Mouse (Mus musculus) embryonic fibroblast, embryonic 13.5 days (primary cell): ENCODE data around the gene Uba2. TPM values are rescaled to one million over a fixed set of nuclear protein-coding genes. Genes with fewer than 3 reads are reported as not detected.

Experiments used
- H3K27ac ChIP-seq: 2 replicates; pipeline ENCODE4 v1.5.1; 2012; ENCODE audit warnings: low read length, control low read depth, inconsistent platforms; ENCODE audit not compliant: insufficient read depth
- H3K4me1 ChIP-seq: 2 replicates; pipeline ENCODE4 v1.6.1; 2011; ENCODE audit warnings: low read length; ENCODE audit not compliant: control insufficient read depth, insufficient read depth
- H3K4me3 ChIP-seq: 2 replicates; pipeline ENCODE4 v1.5.1; 2011; ENCODE audit warnings: mild to moderate bottlenecking, control low read depth, low read length; ENCODE audit not compliant: insufficient read depth
- CTCF ChIP-seq: IDR thresholded peaks from 2 replicates; pipeline ENCODE4 v1.5.1; 2011; ENCODE audit warnings: mild to moderate bottlenecking, control low read depth, low read length, moderate library complexity, borderline replicate concordance; ENCODE audit not compliant: insufficient read depth
- POLR2A ChIP-seq: IDR thresholded peaks from 2 replicates; pipeline ENCODE4 v1.6.1; 2011; ENCODE audit warnings: low read depth, mild to moderate bottlenecking, control low read depth, low read length, moderate library complexity
- polyA plus RNA-seq: library from polyadenylated mRNA; stranded (reverse); fragments of >200 nt; gene quantifications from 2 replicates; pipeline ENCODE4 v1.2.4, GENCODE M21; 2011; ENCODE audit warnings: low read depth; ENCODE audit not compliant: missing spikeins, insufficient read length

Gene Uba2
- polyA plus RNA-seq, 1 experiment: 123 TPM

- H3K4me1 ChIP-seq: no peaks in the 10 kb centered on the region
- H3K4me3 ChIP-seq: no peak overlapping the region
- TF ChIP-seq CTCF (no peak), POLR2A (no peak)
- no peak overlapping the region for H3K27ac ChIP-seq
Observed at GRCm38 (mm10) chr7:34101276-34101675, 68.1 kb downstream of the Uba2 start.

- Histone ChIP-seq H3K4me1 (no peaks in the 10 kb centered on the region), H3K4me3 (no peak overlapping the region), H3K27ac (no peak overlapping the region)
- TF ChIP-seq CTCF (no peak), POLR2A (no peak)
Observed at GRCm38 (mm10) chr7:34100002-34100401, 69.4 kb downstream of the Uba2 start.

GRCm38 (mm10) chr7:34094911-34095481 is 74.4 kb downstream of the Uba2 start, which contains the start of gene Scgb1b30:
Scgb1b30 (plus strand) TSS chr7:34095431.
- H3K4me3 ChIP-seq: no peak within 1 kb of the TSS
- no peak within 1 kb of the TSS for H3K27ac ChIP-seq
- no peaks in the 10 kb centered on the region for H3K4me1 ChIP-seq
- TF ChIP-seq CTCF (no peak), POLR2A (no peak)

Other genes starting within 250 kb of the Uba2 start
- not detected in 2 replicates for gene Scgb2b26, start 224.6 kb downstream of the Uba2 start, polyA plus RNA-seq
- gene Scgb2b27, start 155.7 kb downstream of the Uba2 start, polyA plus RNA-seq: not detected in 2 replicates
- gene Scgb1b27, start 148.1 kb downstream of the Uba2 start, polyA plus RNA-seq: not detected in 2 replicates
- not detected in 2 replicates for gene Scgb1b30, start 74.2 kb downstream of the Uba2 start, polyA plus RNA-seq
- gene Wtip, start 36.3 kb downstream of the Uba2 start, polyA plus RNA-seq: 32.7 and 33.2 TPM in 2 replicates
- gene Pdcd2l, start 27.1 kb upstream of the Uba2 start, polyA plus RNA-seq: 16.8 and 18.6 TPM in 2 replicates
- 244 and 331 TPM in 2 replicates for gene Gpi1, start 60.7 kb upstream of the Uba2 start, polyA plus RNA-seq
- not detected in 2 replicates for gene Gm6096, start 81.4 kb upstream of the Uba2 start, polyA plus RNA-seq
- 49.8 and 62.1 TPM in 2 replicates for gene 4931406P16Rik, start 144.0 kb upstream of the Uba2 start, polyA plus RNA-seq
- gene Lsm14a, start 223.7 kb upstream of the Uba2 start, polyA plus RNA-seq: 131 and 166 TPM in 2 replicates